9 mouse cellular contexts compared by ENCODE assay signal in the genomic region with DNA sequence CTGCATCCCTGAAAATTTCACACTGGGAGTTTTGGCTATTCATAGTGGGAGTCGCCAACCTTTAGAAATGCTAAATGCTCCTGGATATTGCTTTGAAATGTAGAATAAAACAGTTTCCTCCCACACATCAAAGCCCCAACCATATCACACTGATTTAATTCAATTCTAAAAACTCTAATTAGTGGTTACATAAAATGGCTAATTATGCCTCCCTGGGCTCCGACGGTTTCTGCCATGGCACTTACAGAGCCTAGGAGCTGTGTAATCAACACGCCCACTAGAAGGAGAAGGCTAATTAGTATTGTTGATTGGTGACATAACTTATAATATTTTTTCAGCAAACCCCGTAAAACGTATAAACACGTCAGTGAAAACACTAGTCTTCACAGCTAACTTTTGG. TPM values are rescaled to one million over a fixed set of nuclear protein-coding genes. Genes with fewer than 3 reads are reported as not detected.
DNase-seq lines count a peak whose midpoint lies in the region; ATAC-seq and TF ChIP-seq lines count a peak whose summit lies in the region.
"Had no signal": no experiment of that assay in that cellular context is flagged by ENCODE, and none has a peak within 500 bp of the region (broad histone marks: within the 10 kb centered on the region; RNA-seq: fewer than 3 reads in every experiment).

No protein-coding gene starts in this region.

- peaks cover 41% of the 10 kb centered on the region for H3K79me3 ChIP-seq in C2C12 (ENCODE audit: low read depth)

- peak overlapping the region; percentile 85; the same call in 1 of the 2 replicates for H3K27ac ChIP-seq in gastrocnemius, adult 2 months
- no peak overlapping the region for H3K27ac ChIP-seq in forebrain, embryonic 15.5 days (replicated peaks)
- H3K27ac ChIP-seq in liver, embryonic 14.5 days = no peak overlapping the region

- no peak overlapping the region for H3K9ac ChIP-seq in forebrain, embryonic 15.5 days (replicated peaks)
- no peak overlapping the region for H3K9ac ChIP-seq in liver, embryonic 14.5 days (replicated peaks)

- WGBS in forebrain, embryonic 15.5 days = 1% methylated on average over 7 of the region's 7 CpGs
- WGBS in liver, embryonic 14.5 days (ENCODE audit: insufficient replicate concordance) = 21% methylated on average over 7 of the region's 7 CpGs

- TF ChIP-seq EP300 in liver, embryonic 14.5 days (IDR thresholded peaks at IDR 0.05; ENCODE audit: low read depth) = no peak

- no peaks in the 10 kb centered on the region for H3K9me3 ChIP-seq in forebrain, embryonic 15.5 days
- no peaks in the 10 kb centered on the region for H3K9me3 ChIP-seq in liver, embryonic 14.5 days (ENCODE audit: control insufficient read depth, low read length)

- H3K79me2 ChIP-seq in C2C12 (ENCODE audit: control insufficient read depth, insufficient read depth) = peaks cover 60% of the 10 kb centered on the region

- no peak overlapping the region for H3ac ChIP-seq in C2C12 (ENCODE audit: control insufficient read depth, insufficient read length, low read depth)

- no peaks in the 10 kb centered on the region for H3K36me3 ChIP-seq in C2C12 (ENCODE audit: control insufficient read depth, insufficient read depth)
- no peaks in the 10 kb centered on the region for H3K36me3 ChIP-seq in forebrain, embryonic 15.5 days
- H3K36me3 ChIP-seq in liver, embryonic 14.5 days (replicated peaks; ENCODE audit: control insufficient read depth, insufficient read depth, low read depth) = no peaks in the 10 kb centered on the region

- peak; percentile 53 for ATAC-seq in forebrain, embryonic 15.5 days (replicated peaks)
- no peak for ATAC-seq in liver, embryonic 14.5 days (ENCODE audit: insufficient read depth)

- no peak for TF ChIP-seq CTCF in gastrocnemius, adult 2 months (IDR thresholded peaks at IDR 0.05)
- TF ChIP-seq CTCF in C2C12 (IDR thresholded peaks at IDR 0.05; ENCODE audit: control insufficient read depth, insufficient read depth, insufficient read length) = no peak
- no peak for TF ChIP-seq CTCF in liver, embryonic 14.5 days (IDR thresholded peaks at IDR 0.05; ENCODE audit: low read depth)

- no peak for DNase-seq in gastrocnemius, adult 2 months
- DNase-seq in gastrocnemius, adult 8-10 months (ENCODE audit: low spot score in 2 of 2) = no peak
- no peak for DNase-seq in liver, embryonic 14.5 days (ENCODE audit: low read depth in 3 of 3, low spot score in 3 of 3)
- no peak for DNase-seq in layer of hippocampus, postnatal 14 days (ENCODE audit: low spot score in 2 of 2)
- no peak for DNase-seq in cerebellum, postnatal 25 days
- DNase-seq in urinary bladder, postnatal 10 days (ENCODE audit: low spot score) = no peak
- DNase-seq: gastrocnemius, postnatal 36 days had no signal

- H3K4me3 ChIP-seq in gastrocnemius, adult 2 months = peak overlapping the region; percentile 93
- peak overlapping the region; percentile 80 for H3K4me3 ChIP-seq in C2C12 (ENCODE audit: insufficient read depth, poor library complexity, severe bottlenecking)
- H3K4me3 ChIP-seq in forebrain, embryonic 15.5 days = peak overlapping the region; percentile 68
- H3K4me3 ChIP-seq in liver, embryonic 14.5 days (ENCODE audit: insufficient read depth in 1 of 2, low read depth in 2 of 2, low read length in 2 of 2) = peak overlapping the region in 1 of 2 experiments; percentile 55; a peak in 3 of 4 replicates

- H3K4me1 ChIP-seq in forebrain, embryonic 15.5 days = peaks cover 27% of the 10 kb centered on the region
- H3K4me1 ChIP-seq in liver, embryonic 14.5 days (replicated peaks; ENCODE audit: control insufficient read depth in 2 of 2, insufficient read depth in 2 of 2, low read length in 1 of 2) = no peaks in the 10 kb centered on the region

- intact Hi-C loops in gastrocnemius, adult 2 months (cut with DNase I) = no loop called here

- H3K27me3 ChIP-seq in C2C12 (ENCODE audit: control insufficient read depth, insufficient read depth, insufficient read length) = no peaks in the 10 kb centered on the region
- H3K27me3 ChIP-seq in forebrain, embryonic 15.5 days = peaks cover 73% of the 10 kb centered on the region
- peaks cover 52% of the 10 kb centered on the region for H3K27me3 ChIP-seq in liver, embryonic 14.5 days (ENCODE audit: control insufficient read depth, insufficient read depth, low read length)

- peak overlapping the region; percentile 98 for H3K4me2 ChIP-seq in forebrain, embryonic 15.5 days (replicated peaks)
- peak overlapping the region; percentile 75 for H3K4me2 ChIP-seq in liver, embryonic 14.5 days (ENCODE audit: low read depth)

TF ChIP-seq in C2C12, 6 proteins besides CTCF, POLR2A, EP300 and RAD21:
- no peak for TF ChIP-seq CEBPB (IDR thresholded peaks at IDR 0.05; ENCODE audit: low read depth)
- no peak for TF ChIP-seq MAX (IDR thresholded peaks at IDR 0.05)
- TF ChIP-seq MYOD1 (IDR thresholded peaks at IDR 0.05; ENCODE audit: control insufficient read depth, insufficient read length, low read depth) = no peak
- no peak for TF ChIP-seq MYOG (IDR thresholded peaks at IDR 0.05; ENCODE audit: control insufficient read depth, extremely low read depth, insufficient read length)
- TF ChIP-seq FOSL1 (IDR thresholded peaks at IDR 0.05; ENCODE audit: insufficient read depth, low read length, poor library complexity, severe bottlenecking) = no peak
- no peak for TF ChIP-seq USF1 (IDR thresholded peaks at IDR 0.05; ENCODE audit: low read depth)
TF ChIP-seq in C2C12: peak in this region for 0.

RNA-seq across cellular contexts. Expression of a gene that starts 1.4 kb away (rescaled TPM):
- total RNA-seq in gastrocnemius, adult 2 months (2021) = 1 to 10 TPM; 1.6 to 4.1 TPM
- 1 to 10 TPM in 3 of 4 experiments, under 1 TPM in 1; 0.70 to 2.0 (median 1.2) TPM for total RNA-seq in gastrocnemius, adult 8-10 months (2022)
- polyA plus RNA-seq in C2C12 (2012; fragmentation: generic; extraction: Trizol) = 25.4 TPM
- 4.0 and 5.1 TPM in 2 replicates for polyA plus RNA-seq in forebrain, embryonic 15.5 days (2015; fragmentation: Nextera tagmentation; extraction: Ambion mirVana)
- 62.8 and 74.2 TPM in 2 replicates for polyA plus RNA-seq in liver, embryonic 14.5 days (2012; rRNA removed)
- 62.0 and 62.2 TPM in 2 replicates for polyA plus RNA-seq in liver, embryonic 14.5 days (2014; fragmentation: Nextera tagmentation; extraction: Ambion mirVana)
- total RNA-seq in layer of hippocampus, postnatal 14 days (2021) = 10 to 100 TPM in 1 of 2 experiments, 1 to 10 TPM in 1; 9.2 to 12.5 TPM
